Mouse (Mus musculus) c-Kit-positive CD71-positive TER-119-negative erythroid progenitor cells, embryonic 14.5 days (primary cell): ENCODE results near the gene 1810010D01Rik.

ENCODE experiments used
- DNase-seq: peaks from one replicate; pipeline ENCODE4 v3.0.0-alpha.2; 2013; ENCODE audit warnings: low read depth

The 1810010D01Rik gene

DNA sequence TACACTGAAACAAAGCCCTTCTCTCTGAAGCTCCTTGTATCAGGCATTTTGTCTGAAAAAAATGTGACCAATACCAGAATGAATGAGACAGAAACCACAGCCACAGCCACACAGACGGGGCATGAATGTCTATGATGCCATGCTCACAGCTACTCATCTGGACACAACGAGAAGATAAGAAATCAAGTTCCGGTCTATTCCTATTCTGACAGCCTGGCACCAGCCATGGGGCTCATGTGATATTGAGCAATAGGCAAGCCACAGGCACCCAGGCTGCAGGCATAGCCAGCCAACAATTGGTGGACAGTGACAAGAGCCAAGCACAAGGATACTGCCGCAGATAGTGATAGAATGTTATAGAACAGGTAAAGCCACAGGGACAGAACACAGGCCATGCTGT, 7.6 kb upstream of the 1810010D01Rik start:
- no peak for DNase-seq

DNA sequence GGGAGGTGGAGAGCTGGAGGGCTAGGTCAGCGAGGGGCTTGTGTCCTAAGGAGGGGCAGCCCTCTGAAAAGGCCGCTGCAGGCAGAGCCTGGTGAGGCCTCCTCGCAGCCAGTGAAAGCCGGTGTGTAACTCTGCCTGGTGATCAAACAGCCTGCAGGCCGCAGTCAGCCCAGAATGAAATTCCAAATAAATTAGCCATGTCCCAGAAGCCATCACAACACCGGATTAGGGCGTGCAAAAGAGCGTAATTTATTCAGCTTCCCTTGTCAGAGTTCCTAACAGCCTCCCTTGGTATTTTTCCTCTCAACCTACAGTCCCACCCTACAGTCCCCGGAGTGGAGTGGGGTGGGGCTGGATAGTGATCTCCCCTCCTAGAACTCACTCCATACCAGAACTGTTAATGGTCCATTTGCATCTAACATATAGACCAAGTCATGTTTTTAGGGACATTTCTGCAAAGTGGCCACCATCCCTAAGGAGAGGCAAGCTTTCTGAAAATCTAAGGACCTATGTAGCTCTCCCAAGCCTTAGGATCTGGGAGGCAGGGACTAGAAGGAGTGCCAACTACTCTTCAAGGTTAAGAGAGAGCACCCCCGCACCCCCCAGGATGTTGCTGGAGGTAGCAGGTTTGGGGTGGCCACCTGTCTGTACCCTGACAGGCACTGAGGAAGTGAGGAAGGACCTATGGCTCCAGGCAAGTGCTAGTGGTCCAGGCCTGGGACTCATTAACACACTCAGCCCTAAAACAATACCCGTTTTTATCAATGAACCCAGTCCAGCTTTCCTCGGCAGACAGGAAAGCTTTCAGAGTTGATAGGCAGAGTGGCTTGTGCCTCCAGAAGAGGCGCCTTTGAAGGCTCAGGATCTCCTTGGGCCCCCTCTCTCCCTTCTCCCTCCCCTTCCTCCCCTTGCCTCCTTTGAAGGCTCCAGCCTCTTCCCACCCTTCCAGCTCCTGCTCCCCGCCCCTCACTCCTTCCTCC, 4.1 kb upstream of the 1810010D01Rik start:
- no peak for DNase-seq

DNA sequence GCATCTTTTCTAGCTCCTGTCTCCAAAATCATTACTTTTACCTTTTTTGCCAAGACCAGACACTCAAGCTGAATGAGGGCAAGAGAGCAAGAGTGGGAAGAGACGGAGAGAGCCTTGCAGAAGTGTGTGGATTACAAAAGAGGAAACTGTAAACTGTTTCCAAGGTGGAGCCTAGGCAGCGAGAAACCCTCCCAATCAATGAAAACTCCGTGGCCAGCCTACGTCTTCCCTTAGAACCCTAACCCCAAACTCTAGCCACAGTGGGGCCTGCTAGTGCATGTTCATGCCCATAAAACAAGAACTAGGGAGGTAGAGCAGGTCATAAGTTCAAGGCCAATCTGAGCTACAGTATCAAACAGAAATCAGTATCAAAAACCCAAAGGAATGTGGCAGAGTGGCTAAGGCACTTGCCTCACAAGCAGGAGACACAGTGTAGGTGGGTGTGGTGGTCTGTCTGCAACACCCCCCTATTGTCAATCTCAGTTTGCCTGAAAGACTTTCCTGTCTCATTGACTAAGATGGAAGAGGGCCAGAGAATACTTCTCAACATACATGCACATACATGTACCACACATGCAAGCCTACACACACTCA, 2.7 kb upstream of the 1810010D01Rik start:
- DNase-seq, result no peak

DNA sequence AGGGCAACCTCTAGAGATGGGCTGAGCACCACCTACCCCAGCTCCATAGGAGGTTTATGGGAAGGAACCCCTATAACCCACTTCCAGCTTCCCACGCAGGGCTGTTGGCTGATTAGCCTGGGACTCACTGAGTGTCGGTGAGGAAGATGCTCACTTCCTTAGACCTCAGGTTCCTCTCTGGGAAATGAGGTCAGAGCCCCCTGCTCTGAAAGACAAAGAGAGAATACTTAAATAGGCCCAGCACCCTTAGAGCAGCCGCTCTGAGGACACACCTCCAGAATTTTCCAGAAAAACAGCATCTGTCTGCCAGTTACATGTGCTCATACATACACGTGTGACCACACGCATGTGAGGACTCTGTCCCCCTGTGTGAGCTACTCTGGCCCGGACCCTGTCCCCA, 1.1 kb downstream of the 1810010D01Rik start:
- no peak for DNase-seq

DNA sequence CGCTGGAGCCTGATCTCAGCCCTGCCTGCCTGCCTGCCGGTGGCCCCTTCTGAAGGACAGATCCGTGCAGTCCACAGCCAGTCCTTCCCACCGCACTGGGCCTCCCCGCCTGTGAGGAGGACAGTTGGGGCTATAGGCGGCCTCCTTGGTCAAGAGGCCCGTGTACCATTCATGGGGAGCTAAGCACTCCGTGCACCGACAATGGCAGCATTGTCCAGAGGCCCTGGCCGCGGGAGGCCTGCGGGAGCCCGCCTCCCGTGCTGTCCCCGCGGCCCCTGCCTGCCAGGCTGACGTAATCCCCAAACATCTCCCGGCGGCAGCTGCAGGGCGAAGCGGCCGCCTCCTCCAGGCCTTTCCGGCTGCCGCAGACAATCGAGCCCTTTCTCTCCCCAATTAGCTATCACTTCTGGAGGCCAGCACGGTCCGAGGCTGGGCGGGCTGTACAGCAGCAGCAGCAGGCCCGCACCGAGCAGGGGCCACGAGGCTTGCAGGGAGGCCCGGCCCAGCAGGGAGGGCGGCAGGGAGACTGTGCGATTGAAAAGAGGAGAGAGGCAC, 1.8 kb downstream of the 1810010D01Rik start:
- no peak for DNase-seq

DNA sequence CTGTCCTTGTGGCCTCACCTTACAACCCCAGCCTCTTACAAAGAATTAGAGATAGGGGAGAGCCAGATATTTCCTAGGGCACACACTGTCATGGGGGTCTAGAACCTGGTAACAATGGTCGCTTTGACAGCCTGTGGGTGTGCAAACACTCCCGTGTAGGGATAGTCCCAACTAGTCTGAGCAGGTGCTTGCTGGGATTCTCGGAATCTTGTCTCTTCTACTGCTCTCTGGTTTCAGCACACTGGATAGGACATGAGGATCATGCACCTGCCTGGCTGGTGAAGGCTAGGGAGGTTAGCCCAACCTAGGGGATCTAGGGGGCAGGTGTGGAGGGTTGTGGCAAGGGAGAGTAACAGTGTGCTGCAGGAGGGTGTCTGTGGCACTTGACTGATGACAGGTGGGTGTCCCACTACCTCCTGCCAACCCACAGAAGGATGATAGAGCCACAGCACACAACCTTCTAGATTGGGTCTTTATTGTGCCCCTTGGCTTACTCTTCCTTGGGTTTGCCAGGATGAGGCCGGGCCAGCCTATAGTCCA, 2.5 kb downstream of the 1810010D01Rik start:
- no peak for DNase-seq

DNA sequence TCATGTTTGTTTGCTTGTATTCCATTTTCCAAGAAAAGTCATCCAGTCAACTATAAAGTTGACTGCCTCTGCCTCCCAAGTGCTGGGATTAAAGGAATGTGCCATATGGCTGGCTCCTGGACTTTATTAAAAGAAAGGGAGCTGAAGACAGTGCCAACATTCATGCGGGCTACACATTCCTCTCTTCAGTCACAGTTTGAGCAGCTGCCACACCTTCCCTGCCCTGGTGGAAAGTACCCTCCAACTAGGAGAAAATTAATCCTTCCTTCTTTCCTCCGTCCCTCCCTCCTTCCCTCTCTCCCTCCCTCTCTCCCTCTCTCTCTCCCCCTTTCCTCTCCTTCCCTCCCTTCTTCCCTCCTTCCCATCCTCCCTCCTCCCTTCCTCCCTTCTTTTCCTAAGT, 8.2 kb downstream of the 1810010D01Rik start:
- DNase-seq, result no peak

DNA sequence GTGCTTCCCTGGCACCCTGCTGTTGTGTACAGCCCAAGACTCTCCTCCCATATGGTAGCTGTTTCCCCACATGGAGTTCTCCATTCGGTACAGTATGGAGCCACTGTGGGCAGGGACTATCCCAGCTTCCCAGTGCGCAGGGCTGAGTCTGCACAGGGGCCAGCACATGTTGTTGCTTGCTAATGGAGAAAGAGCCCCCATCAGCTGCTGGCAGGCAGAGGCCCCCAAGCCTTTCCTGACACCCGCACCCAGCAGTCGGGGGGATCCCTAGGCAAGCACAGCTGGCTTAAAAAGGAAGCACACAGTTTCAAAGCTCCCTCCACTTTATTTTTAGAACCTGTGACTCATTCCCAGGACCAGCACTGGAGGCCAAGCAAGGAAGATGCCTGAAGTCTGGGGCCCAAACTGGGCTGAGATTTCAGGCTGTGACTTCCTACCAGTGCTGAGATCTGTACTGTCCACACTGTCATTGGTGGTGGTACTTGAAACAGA, 9.7 kb downstream of the 1810010D01Rik start:
- no peak for DNase-seq

DNA sequence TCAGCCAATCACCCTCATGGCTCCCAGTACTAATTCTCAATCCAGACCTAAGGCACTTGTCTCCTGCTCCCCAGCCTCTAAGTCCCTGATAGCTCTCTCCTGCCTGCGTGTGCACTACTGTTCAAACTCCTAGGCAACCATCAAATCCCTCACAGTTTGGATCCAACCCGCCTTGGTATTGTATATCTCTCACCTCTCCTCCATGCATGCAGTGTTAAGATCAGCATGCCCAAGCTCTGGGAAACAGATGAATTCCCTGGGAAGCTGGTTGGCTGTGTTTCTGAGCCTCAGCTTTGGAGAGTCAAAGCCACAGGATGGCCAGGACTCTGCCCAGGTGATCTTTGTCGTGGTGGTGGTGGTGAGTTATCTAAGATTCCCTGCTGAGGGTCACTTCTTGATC, 10.2 kb downstream of the 1810010D01Rik start:
- DNase-seq, result no peak

DNA sequence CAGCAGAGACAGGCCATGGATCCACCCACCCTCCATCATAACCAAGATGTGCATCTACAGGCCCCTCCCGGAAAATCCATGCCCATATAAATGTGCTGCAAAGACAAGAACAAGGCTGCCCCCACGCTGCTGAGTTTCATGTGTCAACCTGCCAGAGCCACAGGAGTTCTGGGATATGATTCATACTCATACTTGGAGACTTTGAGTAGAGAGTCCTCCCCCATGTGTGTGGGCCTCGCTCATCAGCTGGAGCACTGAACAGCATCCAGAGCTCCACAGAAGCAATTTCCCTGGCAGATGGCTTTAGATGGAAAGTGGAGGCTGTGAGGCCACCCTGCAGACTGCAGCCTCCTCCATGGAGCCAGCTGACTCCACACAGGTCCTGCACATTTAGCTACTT, 10.9 kb downstream of the 1810010D01Rik start:
- DNase-seq, result no peak

DNA sequence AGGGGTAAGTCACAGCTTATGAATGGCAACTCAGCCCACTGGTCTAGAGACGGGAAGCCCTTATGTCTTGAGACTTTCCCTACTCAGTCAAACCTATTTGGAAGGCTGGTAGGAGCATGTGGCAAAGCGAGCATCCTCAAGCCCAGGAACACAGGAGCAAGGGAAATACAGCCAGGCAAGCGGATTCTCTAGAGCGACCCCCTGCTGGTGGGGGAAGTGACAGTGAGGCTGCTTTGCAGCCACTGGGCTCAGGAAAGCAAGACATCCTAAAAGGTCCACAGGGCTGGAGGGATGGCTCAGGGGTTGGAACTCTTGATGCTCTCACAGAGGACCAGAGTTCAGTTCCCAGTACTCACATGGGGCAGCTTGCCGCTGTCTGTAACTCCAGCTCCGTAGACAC, 11.6 kb downstream of the 1810010D01Rik start:
- no peak for DNase-seq

DNA sequence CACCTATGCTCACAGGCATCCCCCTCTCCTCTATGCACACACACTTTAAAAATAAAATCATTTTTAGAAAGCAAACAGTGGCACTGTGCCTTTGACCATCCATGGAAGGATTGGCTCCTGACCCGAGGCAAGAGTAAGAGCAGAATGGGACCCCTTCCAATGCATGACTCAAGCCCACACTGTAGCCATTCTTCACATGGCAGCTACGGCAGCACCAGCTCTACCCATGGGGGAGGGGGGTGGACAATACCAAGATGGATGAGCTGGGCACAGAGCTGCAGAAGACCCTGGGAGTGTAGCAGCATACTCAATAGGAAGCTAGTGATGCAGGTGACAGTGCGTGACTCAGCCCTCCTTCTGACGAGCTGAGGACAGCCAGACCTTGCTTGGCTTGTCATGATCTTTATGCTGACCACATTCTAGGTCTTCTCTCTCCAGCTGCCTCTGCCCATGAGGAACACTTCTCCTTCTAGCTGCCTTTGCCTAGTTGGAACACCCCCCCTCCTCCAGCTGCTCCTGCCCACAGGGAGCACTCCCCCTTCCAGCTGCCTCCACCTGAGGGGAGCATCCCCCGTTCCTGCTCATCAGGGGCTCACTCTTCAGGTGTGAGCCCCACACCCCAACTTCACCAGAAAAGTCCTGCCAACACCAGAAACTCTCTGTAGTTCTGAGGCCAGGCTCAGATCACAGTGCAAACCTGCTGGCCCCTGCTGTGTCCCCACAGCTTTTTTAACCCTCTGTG, 12.6 kb downstream of the 1810010D01Rik start:
- DNase-seq, result no peak

DNA sequence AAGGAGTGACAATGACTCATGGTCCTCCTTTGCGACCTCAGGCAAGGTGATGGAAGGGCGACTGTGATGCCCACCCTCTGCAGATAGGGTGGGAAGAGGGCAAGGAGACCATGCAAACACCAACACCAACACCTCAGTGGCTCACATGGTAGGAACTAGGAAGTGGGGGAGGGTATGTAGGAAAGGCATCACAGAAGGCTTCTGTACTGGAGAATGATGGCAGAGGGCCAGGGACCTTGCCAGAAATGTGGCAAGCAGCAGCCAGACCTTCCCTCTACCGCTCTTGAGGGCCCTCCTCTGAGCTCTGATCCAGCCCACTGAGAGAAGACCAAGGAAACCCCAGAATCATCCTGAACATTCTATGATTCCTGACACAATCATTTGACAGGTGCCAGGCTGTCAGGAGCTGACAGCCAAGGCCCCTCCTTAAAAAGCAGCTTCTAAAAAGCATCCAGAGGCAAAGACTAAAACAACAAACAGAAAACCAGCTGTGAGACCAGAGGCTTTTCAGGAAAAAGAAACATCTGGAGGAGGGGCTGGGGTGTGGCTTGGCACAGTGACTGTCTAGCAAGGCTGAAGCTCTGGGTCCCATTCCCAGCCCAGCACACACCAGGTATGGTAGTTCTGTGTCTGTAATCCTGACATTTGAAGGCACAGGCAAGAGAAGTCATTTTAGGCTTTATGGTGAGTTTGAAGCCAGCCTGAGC, 13.3 kb downstream of the 1810010D01Rik start:
- no peak for DNase-seq

DNA sequence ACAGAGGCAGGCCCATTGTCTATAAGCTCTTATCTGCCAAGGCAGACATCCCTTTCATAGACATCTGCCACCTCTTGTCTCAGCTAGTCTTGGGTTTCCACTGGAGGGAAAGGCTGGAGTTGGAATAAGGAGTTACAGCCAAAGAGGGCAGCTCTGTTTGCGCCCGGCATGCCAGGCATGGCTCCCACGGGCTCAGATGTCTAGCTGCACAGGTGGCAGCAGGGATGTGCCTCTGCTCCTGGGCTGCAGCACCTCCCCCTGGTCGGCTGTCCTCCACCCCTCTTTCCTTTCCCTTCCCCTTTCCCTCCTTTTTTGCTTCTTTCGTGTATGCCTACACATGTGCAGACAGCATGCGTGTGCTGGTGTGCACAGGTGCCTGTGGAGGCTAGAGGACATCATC, 15.1 kb downstream of the 1810010D01Rik start:
- DNase-seq, result no peak

DNA sequence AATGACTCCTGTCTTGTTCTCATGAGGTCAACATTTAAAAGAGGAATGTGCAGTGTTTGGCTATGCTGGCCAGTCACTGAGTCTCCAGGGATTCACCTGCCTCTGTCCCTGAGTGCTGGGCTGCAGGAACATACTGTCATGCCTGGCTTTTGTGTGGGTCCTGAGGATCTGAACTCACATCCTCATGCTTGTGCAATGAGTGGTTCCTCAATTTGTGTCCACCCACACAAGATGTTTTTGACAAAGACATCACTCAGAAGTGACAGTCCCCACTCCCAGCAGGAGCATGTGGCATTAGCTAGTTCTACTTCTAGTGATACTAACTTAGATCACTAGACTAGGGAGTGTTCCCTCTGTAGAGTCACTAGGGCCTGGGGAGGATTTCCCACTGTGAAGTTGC, 17.4 kb downstream of the 1810010D01Rik start:
- DNase-seq, result no peak

DNA sequence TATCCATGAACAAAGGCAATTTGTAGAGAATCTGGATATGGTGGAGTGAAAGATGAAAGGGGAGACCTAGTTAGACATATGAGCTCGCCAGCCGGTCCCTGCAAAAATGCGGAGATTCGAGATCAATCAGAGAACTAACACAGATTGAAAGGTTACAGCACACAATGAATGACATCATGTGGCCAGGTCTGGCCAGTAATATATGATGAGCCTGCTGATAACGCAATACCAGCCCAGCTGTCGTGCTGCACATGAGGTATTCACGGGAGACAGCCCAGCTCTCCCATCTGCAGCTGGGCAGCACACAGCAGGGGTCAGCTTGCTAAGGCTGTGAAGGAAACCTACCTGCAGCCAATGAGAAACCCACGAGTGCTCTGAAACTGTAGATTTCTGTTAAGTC, 18.6 kb downstream of the 1810010D01Rik start:
- DNase-seq, result no peak

DNA sequence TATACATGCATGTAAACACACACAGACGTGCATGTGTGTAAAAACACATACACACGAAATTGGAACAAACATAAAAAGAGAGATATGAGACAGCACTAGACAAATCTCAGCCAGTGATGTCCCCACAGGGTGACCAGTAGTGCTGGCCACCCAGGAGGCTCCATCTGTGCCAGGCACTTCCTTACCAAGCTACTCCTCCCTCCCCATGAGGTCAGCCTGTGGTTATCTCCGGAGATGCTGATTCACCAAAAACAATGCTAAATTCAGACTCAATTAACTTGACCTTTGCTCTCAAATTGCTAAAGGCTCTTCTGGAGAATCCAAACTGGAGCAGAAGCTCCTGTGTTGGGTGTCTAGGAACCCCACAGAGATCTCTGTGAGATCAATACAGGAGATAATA, 20.1 kb downstream of the 1810010D01Rik start:
- DNase-seq, result no peak

DNA sequence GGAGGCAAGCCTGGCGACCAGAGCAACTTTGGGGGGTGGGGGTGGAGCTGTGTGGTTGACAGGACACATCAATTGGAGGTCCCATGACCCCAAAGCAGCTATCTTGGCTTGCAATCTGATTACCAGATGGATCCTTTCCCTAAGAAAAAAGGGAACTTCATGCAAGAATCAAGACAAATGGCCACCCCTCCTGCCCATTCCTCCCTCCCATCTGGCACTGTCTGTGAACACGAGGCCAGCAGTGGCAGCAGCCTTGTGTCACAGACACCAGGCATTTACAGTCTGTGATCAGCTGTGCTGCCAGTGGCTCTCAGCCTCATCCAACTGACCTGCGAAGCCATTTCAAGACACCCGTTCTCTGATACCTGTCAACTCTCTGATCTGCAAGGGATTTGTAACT, 25.5 kb downstream of the 1810010D01Rik start:
- DNase-seq, result no peak

DNA sequence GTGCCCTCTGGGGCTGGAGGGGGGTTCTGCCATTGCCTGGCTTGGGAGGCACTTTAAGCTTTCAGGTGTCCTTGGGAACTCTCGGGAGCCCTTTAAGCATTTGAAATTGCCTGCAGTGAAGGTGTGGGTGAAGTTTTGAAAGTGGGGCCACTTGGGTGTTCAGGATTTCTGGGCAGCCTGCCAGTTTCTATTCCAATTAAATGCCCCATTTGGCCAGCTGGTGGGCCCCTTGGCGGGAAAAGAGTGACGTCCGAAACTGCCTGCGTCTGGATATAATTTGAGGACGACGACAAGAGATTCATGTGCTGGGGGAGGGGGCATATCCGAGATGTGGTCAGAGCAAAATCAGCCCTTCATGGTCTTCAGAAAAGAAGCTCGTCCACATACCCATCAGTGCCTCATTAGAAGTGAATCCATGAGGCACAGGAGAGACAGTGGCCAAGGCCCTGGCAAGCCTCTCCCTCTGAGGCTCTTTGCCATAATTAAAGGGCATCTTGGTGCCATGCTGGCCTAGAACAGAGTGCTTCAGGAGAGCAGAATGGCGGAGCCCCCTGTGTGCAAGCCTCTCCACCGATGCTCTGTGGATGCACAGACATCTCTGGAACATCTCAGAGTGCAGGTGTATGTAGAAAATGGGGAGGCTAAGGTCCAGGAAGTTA, 26.4 kb downstream of the 1810010D01Rik start:
- DNase-seq, result no peak

DNA sequence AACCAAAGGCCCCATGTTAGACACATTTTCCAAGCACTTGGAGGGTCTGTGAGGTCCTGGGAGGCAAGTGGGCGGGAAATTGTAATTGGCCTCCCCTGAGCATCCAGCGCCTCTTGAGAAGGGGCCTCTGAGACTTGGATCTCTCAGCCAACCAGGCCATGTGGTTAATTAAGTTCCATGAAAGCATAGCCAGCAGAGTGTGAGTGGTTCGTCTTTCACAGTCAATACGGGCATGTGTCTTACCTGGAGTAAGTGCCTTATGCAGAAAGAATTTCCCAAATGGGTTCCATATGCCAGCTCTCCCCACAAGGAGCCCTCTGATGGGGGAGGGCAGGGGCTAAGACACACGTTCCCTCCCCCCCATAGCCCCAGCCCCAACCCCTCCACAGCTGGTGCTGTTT, 28.2 kb downstream of the 1810010D01Rik start:
- no peak for DNase-seq
